ENCODE assay signal across 8 mouse cellular contexts in the genomic region with DNA sequence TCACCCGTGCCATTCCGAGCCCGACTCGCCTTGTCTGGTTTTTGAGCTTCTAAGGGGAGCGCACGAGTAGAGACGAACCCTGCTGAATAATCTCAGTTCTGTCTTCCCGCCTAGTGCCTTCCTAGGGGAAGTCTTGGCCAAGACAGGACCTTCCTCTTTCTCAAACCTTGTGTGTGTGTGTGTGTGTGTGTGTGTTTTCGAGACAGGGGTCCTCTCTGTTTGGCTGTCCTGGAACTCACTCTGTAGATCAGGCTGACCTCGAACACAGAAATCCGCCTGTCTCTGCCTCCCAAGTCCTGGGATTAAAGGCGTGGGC. TPM values are rescaled to one million over a fixed set of nuclear protein-coding genes. Genes with fewer than 3 reads are reported as not detected.
DNase-seq lines count a peak whose midpoint lies in the region; ATAC-seq and TF ChIP-seq lines count a peak whose summit lies in the region.

No protein-coding gene starts in this region.

- no peak for DNase-seq in heart, postnatal 25 days (ENCODE audit: low spot score)
- DNase-seq in G1E (ENCODE audit: low spot score): no peak
- DNase-seq in hindbrain, embryonic 11.5 days (ENCODE audit: low spot score): no peak
- DNase-seq in adrenal gland, adult 18-20 months (ENCODE audit: low spot score in 2 of 2): no peak
- no peak for DNase-seq in embryo, embryonic 10 days (ENCODE audit: low spot score)
- DNase-seq in left cerebral cortex, adult 18-20 months (ENCODE audit: low spot score in 2 of 2): no peak

- TF ChIP-seq CTCF in G1E (IDR thresholded peaks at IDR 0.05; ENCODE audit: low read depth, low read length): no peak

- H3K27me3 ChIP-seq in heart, embryonic 13.5 days (replicated peaks): no peaks in the 10 kb centered on the region
- no peaks in the 10 kb centered on the region for H3K27me3 ChIP-seq in G1E (ENCODE audit: insufficient read depth, low read length)
- H3K27me3 ChIP-seq in hindbrain, embryonic 11.5 days (ENCODE audit: control insufficient read depth, insufficient read depth, low read length): no peaks in the 10 kb centered on the region

- H3K4me3 ChIP-seq in heart, embryonic 13.5 days: peak overlapping the region; percentile 79
- peak overlapping the region; percentile 96 for H3K4me3 ChIP-seq in G1E (ENCODE audit: low read depth, low read length)
- H3K4me3 ChIP-seq in hindbrain, embryonic 11.5 days (ENCODE audit: low read depth, low read length): peak overlapping the region; percentile 96

- peak overlapping the region; percentile 87 for H3K4me2 ChIP-seq in heart, embryonic 13.5 days
- peak overlapping the region; percentile 79 for H3K4me2 ChIP-seq in hindbrain, embryonic 11.5 days (replicated peaks; ENCODE audit: low read depth, low read length)

- 4% methylated on average over 12 of the region's 12 CpGs for WGBS in heart, embryonic 13.5 days
- 3% methylated on average over 12 of the region's 12 CpGs for WGBS in hindbrain, embryonic 11.5 days

- ATAC-seq in heart, embryonic 13.5 days (ENCODE audit: extremely low read depth, insufficient number of reproducible peaks, low FRiP score, low TSS enrichment): no peak
- ATAC-seq in G1E (ENCODE audit: extremely low read depth, insufficient number of reproducible peaks, low FRiP score, poor library complexity, severe bottlenecking): no peak
- 0 out of 2 replicates have a peak, but pooled peaks have one; percentile 12 for ATAC-seq in hindbrain, embryonic 11.5 days (ENCODE audit: low FRiP score)
- peak; percentile 23 for ATAC-seq in megakaryocyte-erythroid progenitor cell, adult 5-6 weeks (replicated peaks; ENCODE audit: low FRiP score, low TSS enrichment, poor library complexity, severe bottlenecking)

- peaks cover 7% of the 10 kb centered on the region for H3K36me3 ChIP-seq in heart, embryonic 13.5 days
- peaks cover 45% of the 10 kb centered on the region for H3K36me3 ChIP-seq in G1E (replicated peaks)
- H3K36me3 ChIP-seq in hindbrain, embryonic 11.5 days (ENCODE audit: control insufficient read depth, insufficient read depth, low read length): no peaks in the 10 kb centered on the region

- H3K9ac ChIP-seq in heart, embryonic 13.5 days: peak overlapping the region; percentile 90
- H3K9ac ChIP-seq in hindbrain, embryonic 11.5 days (ENCODE audit: low read depth, low read length): peak overlapping the region; percentile 77

- H3K4me1 ChIP-seq in heart, embryonic 13.5 days: peaks cover 14% of the 10 kb centered on the region
- peaks cover 32% of the 10 kb centered on the region for H3K4me1 ChIP-seq in G1E (ENCODE audit: insufficient read depth, low read depth, low read length)
- peaks cover 6% of the 10 kb centered on the region for H3K4me1 ChIP-seq in hindbrain, embryonic 11.5 days (replicated peaks; ENCODE audit: control insufficient read depth, insufficient read depth, low read length)

- intact Hi-C loops in heart, postnatal 25 days (cut with DNase I): no loop called here

- H3K27ac ChIP-seq in heart, embryonic 13.5 days (replicated peaks): peak overlapping the region; percentile 80
- peak overlapping the region; percentile 65; the same call in 1 of the 2 replicates for H3K27ac ChIP-seq in hindbrain, embryonic 11.5 days (ENCODE audit: low read depth, low read length)

- H3K9me3 ChIP-seq in heart, embryonic 13.5 days: no peaks in the 10 kb centered on the region
- H3K9me3 ChIP-seq in G1E (replicated peaks): no peaks in the 10 kb centered on the region
- H3K9me3 ChIP-seq in hindbrain, embryonic 11.5 days (ENCODE audit: control insufficient read depth, low read length): no peaks in the 10 kb centered on the region

RNA-seq across cellular contexts. Expression of a gene that starts 7.8 kb away (rescaled TPM):
- polyA plus RNA-seq in heart, embryonic 13.5 days (2015; fragmentation: Nextera tagmentation; extraction: Ambion mirVana): 15.7 and 17.1 TPM in 2 replicates
- total RNA-seq in heart, postnatal 25 days (2021): 10 to 100 TPM; 31.8 to 32.4 TPM
- total RNA-seq in G1E (2014; fragmentation: Nextera tagmentation) (10.3 and 15.2 TPM in 2 replicates), G1E (2017) (19.9 and 23.8 TPM in 2 replicates)
- 43.5 and 71.3 TPM in 2 replicates for polyA plus RNA-seq in G1E (2012)
- polyA plus RNA-seq in hindbrain, embryonic 11.5 days (2014; fragmentation: Nextera tagmentation; extraction: Ambion mirVana): 17.4 and 29.0 TPM in 2 replicates
- total RNA-seq in megakaryocyte-erythroid progenitor cell, adult 5-6 weeks (2014; fragmentation: Nextera tagmentation): 14.4 and 32.5 TPM in 2 replicates
- 15.8 and 24.9 TPM in 2 replicates for total RNA-seq in megakaryocyte-erythroid progenitor cell, adult 5-6 weeks (2017)
- 10 to 100 TPM; 36.2 to 43.9 TPM for total RNA-seq in adrenal gland, adult 18-20 months (2021)
- 10 to 100 TPM; 48.1 to 49.6 TPM for total RNA-seq in left cerebral cortex, adult 18-20 months (2021)

RNA-seq across cellular contexts. Expression of a gene that starts 25.2 kb away (rescaled TPM):
- 9.2 and 10.1 TPM in 2 replicates for polyA plus RNA-seq in heart, embryonic 13.5 days (2015; fragmentation: Nextera tagmentation; extraction: Ambion mirVana)
- 10 to 100 TPM; 17.9 to 18.7 TPM for total RNA-seq in heart, postnatal 25 days (2021)
- 4.2 and 9.0 TPM in 2 replicates for total RNA-seq in G1E (2014; fragmentation: Nextera tagmentation)
- 5.5 and 8.6 TPM in 2 replicates for total RNA-seq in G1E (2017)
- 5.7 and 6.7 TPM in 2 replicates for polyA plus RNA-seq in G1E (2012)
- 17.9 and 18.4 TPM in 2 replicates for polyA plus RNA-seq in hindbrain, embryonic 11.5 days (2014; fragmentation: Nextera tagmentation; extraction: Ambion mirVana)
- total RNA-seq in megakaryocyte-erythroid progenitor cell, adult 5-6 weeks (2014; fragmentation: Nextera tagmentation): 3.6 and 5.5 TPM in 2 replicates
- total RNA-seq in megakaryocyte-erythroid progenitor cell, adult 5-6 weeks (2017): 2.1 and 3.3 TPM in 2 replicates
- 10 to 100 TPM; 27.4 to 40.6 TPM for total RNA-seq in adrenal gland, adult 18-20 months (2021)
- 10 to 100 TPM; 72.1 to 75.8 TPM for total RNA-seq in left cerebral cortex, adult 18-20 months (2021)

RNA-seq across cellular contexts. Expression of a gene that starts 39.4 kb away (rescaled TPM):
- polyA plus RNA-seq in heart, embryonic 13.5 days (2015; fragmentation: Nextera tagmentation; extraction: Ambion mirVana): 30.7 and 34.2 TPM in 2 replicates
- 10 to 100 TPM; 30.3 to 34.1 TPM for total RNA-seq in heart, postnatal 25 days (2021)
- total RNA-seq in G1E (2014; fragmentation: Nextera tagmentation): 28.1 and 30.5 TPM in 2 replicates
- total RNA-seq in G1E (2017): 51.7 and 66.4 TPM in 2 replicates
- polyA plus RNA-seq in G1E (2012): 5.6 and 7.9 TPM in 2 replicates
- polyA plus RNA-seq in hindbrain, embryonic 11.5 days (2014; fragmentation: Nextera tagmentation; extraction: Ambion mirVana): 30.2 and 32.3 TPM in 2 replicates
- 36.2 and 44.9 TPM in 2 replicates for total RNA-seq in megakaryocyte-erythroid progenitor cell, adult 5-6 weeks (2014; fragmentation: Nextera tagmentation)
- 28.5 and 65.2 TPM in 2 replicates for total RNA-seq in megakaryocyte-erythroid progenitor cell, adult 5-6 weeks (2017)
- total RNA-seq in adrenal gland, adult 18-20 months (2021): 10 to 100 TPM; 31.1 to 31.4 TPM
- total RNA-seq in left cerebral cortex, adult 18-20 months (2021): 10 to 100 TPM; 39.3 to 39.5 TPM

RNA-seq across cellular contexts. Expression of a gene that starts 40.4 kb away (rescaled TPM):
- polyA plus RNA-seq in heart, embryonic 13.5 days (2015; fragmentation: Nextera tagmentation; extraction: Ambion mirVana): 24.6 and 26.2 TPM in 2 replicates
- total RNA-seq in heart, postnatal 25 days (2021): 10 to 100 TPM; 17.2 to 18.3 TPM
- total RNA-seq in G1E (2014; fragmentation: Nextera tagmentation): 9.8 and 11.1 TPM in 2 replicates
- total RNA-seq in G1E (2017): 18.2 and 20.1 TPM in 2 replicates
- 242 and 318 TPM in 2 replicates for polyA plus RNA-seq in G1E (2012)
- 37.7 and 39.7 TPM in 2 replicates for polyA plus RNA-seq in hindbrain, embryonic 11.5 days (2014; fragmentation: Nextera tagmentation; extraction: Ambion mirVana)
- total RNA-seq in megakaryocyte-erythroid progenitor cell, adult 5-6 weeks (2014; fragmentation: Nextera tagmentation): 13.6 and 20.9 TPM in 2 replicates
- 4.2 and 7.2 TPM in 2 replicates for total RNA-seq in megakaryocyte-erythroid progenitor cell, adult 5-6 weeks (2017)
- total RNA-seq in adrenal gland, adult 18-20 months (2021): 10 to 100 TPM; 21.0 to 23.4 TPM
- total RNA-seq in left cerebral cortex, adult 18-20 months (2021): 10 to 100 TPM; 26.5 to 27.9 TPM

RNA-seq across cellular contexts. Expression of a gene that starts 41.3 kb away (rescaled TPM):
- polyA plus RNA-seq in heart, embryonic 13.5 days (2015; fragmentation: Nextera tagmentation; extraction: Ambion mirVana): 19.6 and 21.5 TPM in 2 replicates
- total RNA-seq in heart, postnatal 25 days (2021): 1 to 10 TPM; 4.6 to 5.8 TPM
- 22.2 and 23.6 TPM in 2 replicates for total RNA-seq in G1E (2014; fragmentation: Nextera tagmentation)
- total RNA-seq in G1E (2017): 2.9 and 5.1 TPM in 2 replicates
- 17.6 and 21.1 TPM in 2 replicates for polyA plus RNA-seq in G1E (2012)
- 16.9 and 17.1 TPM in 2 replicates for polyA plus RNA-seq in hindbrain, embryonic 11.5 days (2014; fragmentation: Nextera tagmentation; extraction: Ambion mirVana)
- total RNA-seq in megakaryocyte-erythroid progenitor cell, adult 5-6 weeks (2014; fragmentation: Nextera tagmentation): 46.4 and 54.8 TPM in 2 replicates
- 13.8 and 22.0 TPM in 2 replicates for total RNA-seq in megakaryocyte-erythroid progenitor cell, adult 5-6 weeks (2017)
- 10 to 100 TPM in 1 of 2 experiments, 1 to 10 TPM in 1; 8.4 to 11.7 TPM for total RNA-seq in adrenal gland, adult 18-20 months (2021)
- total RNA-seq in left cerebral cortex, adult 18-20 months (2021): 1 to 10 TPM; 7.4 to 9.9 TPM

Comparison
In these comparisons a context has a peak if more than half of its experiments do, and no peak if none do; other contexts are left out.
1. ATAC-seq: peak in hindbrain, embryonic 11.5 days (single experiment) and megakaryocyte-erythroid progenitor cell, adult 5-6 weeks (single experiment); none in heart, embryonic 13.5 days (single experiment) and G1E (single experiment).
2. Peak in every context shown above with its lines, with median percentiles within 50 percentile points of each other: H3K4me3 ChIP-seq.